Mouse (Mus musculus) left cerebral cortex, adult 2 months (tissue): ENCODE measurements around the gene Hebp2. TPM values are rescaled to one million over a fixed set of nuclear protein-coding genes. Genes with fewer than 3 reads are reported as not detected.

Experiments
- DNase-seq, 2 experiments: peaks; one replicate each; pipeline ENCODE4 v3.0.0; 2021 to 2022; ENCODE audit warnings: low spot score in 2 of 2, mixed read lengths in 1 of 2; ENCODE audit errors: extremely low spot score in 1 of 2
- H3K27ac ChIP-seq: fragments of 200-600 bp; 2 replicates; pipeline ENCODE4 v1.8.1; 2022
- H3K4me3 ChIP-seq: fragments of 200-600 bp; 2 replicates; pipeline ENCODE4 v1.8.1; 2022
- CTCF ChIP-seq: fragments of 200-600 bp; IDR thresholded peaks from 2 replicates; pipeline ENCODE4 v1.8.1; 2022; ENCODE audit warnings: antibody characterized with exemption, mild to moderate bottlenecking, moderate library complexity
- intact Hi-C: fragments of 180-260 bp; cut with DNase I; formaldehyde crosslinking; loops from one replicate; pipeline ENCODE4 v1.15.1; 2025
- total RNA-seq, 2 experiments: library from RNA; stranded (reverse); gene quantifications; 2 replicates each; pipeline ENCODE4 v1.2.3; 2021

Gene Hebp2
- total RNA-seq, 2 experiments from 2014 or later, result 3.8 TPM

DNA sequence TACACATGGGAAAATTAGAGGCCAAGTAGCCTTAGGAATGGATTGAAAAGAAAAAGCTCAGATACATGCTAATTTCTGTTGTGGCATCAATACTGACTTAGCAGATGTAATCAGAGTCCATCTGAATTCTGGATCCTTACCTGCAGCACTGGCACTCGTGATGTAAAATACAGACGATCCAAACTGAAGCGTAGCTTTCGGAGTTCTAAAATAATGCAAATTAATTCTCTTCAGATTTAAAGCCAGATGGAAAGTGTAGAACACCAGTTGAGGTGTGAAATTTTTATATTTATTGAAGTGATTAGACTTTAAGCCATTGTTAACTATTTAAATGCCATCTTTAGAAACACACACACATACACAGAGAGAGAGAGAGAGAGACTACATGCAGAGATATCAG lies 15.7 kb downstream of the Hebp2 start:
- no peak for DNase-seq
- Histone ChIP-seq H3K27ac (no peak overlapping the region), H3K4me3 (no peak overlapping the region)
- intact Hi-C loops, result no loop called here
- no peak for TF ChIP-seq CTCF

DNA sequence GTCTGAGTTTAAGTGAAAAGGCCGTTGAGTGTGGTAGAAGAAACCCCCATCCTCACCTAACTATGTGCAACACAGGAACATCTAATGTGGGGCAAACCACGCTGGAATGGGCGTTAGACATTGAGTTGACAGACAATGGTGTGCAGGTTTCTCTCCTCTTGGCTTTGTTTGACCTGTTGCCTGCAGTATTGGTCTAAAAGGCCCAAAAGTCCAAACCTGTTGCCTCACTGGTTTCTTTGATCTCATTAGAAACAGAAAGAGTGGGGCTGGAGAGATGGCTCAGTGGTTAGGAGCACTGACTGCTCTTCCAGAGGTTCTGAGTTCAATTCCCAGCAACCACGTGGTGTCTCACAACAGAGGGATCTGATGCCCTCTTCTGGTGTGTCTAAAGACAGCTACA lies 16.7 kb downstream of the Hebp2 start:
- Histone ChIP-seq H3K4me3 (no peak overlapping the region), H3K27ac (no peak overlapping the region)
- TF ChIP-seq CTCF, result 0 out of 2 replicates have a peak, but pooled peaks have one; percentile 5
- no peak for DNase-seq
- intact Hi-C loops, result loop anchor here (5.0 kb wide), 2 partner anchors 92 to 122 kb away; no protein-coding TSS in a partner anchor

DNA sequence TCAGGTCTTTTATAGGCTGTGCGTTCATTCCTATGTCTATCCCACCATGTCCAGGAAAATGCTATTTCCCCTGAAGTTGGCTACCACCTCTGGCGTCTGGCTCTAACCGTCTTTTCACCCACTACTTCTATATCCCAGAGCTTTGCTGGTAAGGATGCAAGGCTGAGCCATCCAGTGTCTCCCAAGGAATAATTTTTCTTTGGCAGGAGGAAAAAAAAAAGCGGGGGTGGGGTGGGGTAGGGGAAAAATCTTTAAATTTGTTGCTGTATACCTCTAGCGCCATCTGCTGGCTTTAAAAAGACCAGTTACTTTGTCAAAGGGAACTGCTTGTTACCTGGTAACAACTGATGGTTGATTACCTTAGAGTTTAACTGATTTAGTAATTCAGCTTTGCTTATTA lies 17.4 kb downstream of the Hebp2 start:
- 0 out of 2 replicates have a peak overlapping the region, but pooled peaks have one; percentile 22 for H3K4me3 ChIP-seq
- intact Hi-C loops, result loop anchor here (1.0 to 5.0 kb wide), 4 partner anchors 75 to 137 kb away; no protein-coding TSS in a partner anchor
- peak; percentile 83 for TF ChIP-seq CTCF
- H3K27ac ChIP-seq, result no peak overlapping the region
- peak in 1 of 2 experiments; percentile 25 for DNase-seq

GRCm38 (mm10) chr10:18527766-18528165 lies 18.1 kb downstream of the Hebp2 start:
- no peak overlapping the region; the same call in 1 of the 2 replicates for H3K27ac ChIP-seq
- no peak for TF ChIP-seq CTCF
- intact Hi-C loops, result loop anchor here (1.0 to 5.0 kb wide), 5 partner anchors 47 to 136 kb away; no protein-coding TSS in a partner anchor
- peak overlapping the region; percentile 45 for H3K4me3 ChIP-seq
- no peak for DNase-seq

GRCm38 (mm10) chr10:18526851-18527675 lies 18.8 kb downstream of the Hebp2 start:
- peak overlapping the region; percentile 45 for H3K4me3 ChIP-seq
- DNase-seq, result peak in 1 of 2 experiments; percentile 23
- H3K27ac ChIP-seq, result peak overlapping the region; percentile 80

GRCm38 (mm10) chr10:18526184-18526850 lies 19.6 kb downstream of the Hebp2 start:
- peak overlapping the region; percentile 80 for H3K27ac ChIP-seq
- intact Hi-C loops, result loop anchor here (1.0 to 5.0 kb wide), 5 partner anchors 18 to 291 kb away; no protein-coding TSS in a partner anchor
- peak overlapping the region; percentile 45 for H3K4me3 ChIP-seq
- no peak for TF ChIP-seq CTCF
- DNase-seq, result peak; percentile 42 to 71

More at GRCm38 (mm10) chr10:18526851-18527675, 18.8 kb downstream of the Hebp2 start:
- TF ChIP-seq CTCF, result no peak
- intact Hi-C loops, result loop anchor here (1.0 to 5.0 kb wide), 5 partner anchors 19 to 292 kb away; no protein-coding TSS in a partner anchor

DNA sequence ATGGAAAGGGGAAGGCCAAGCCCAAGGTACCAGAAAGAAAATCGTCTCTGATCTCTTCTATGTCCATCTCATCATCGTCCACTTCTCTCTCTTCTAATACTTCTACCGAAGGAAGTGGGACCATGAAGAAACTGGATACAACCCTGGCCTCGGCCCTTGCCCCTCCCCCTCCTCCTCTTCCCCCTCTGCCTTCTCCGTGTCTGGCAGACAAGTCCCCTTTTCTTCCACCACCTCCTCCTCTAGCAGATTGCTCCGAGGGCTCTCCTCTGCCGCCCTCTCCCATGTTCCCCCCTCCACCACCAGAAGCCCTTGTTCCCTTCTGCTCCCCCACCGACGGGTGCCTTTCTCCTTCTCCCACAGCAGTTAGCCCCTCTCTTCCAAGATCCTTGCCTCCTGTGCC lies 20.1 kb downstream of the Hebp2 start:
- no peak for DNase-seq
- TF ChIP-seq CTCF, result no peak
- peak overlapping the region; percentile 45; the same call in 1 of the 2 replicates for H3K4me3 ChIP-seq
- no peak overlapping the region; the same call in 1 of the 2 replicates for H3K27ac ChIP-seq
- intact Hi-C loops, result loop anchor here (1.0 to 5.0 kb wide), 5 partner anchors 17 to 290 kb away; no protein-coding TSS in a partner anchor

GRCm38 (mm10) chr10:18525311-18525710 lies 20.6 kb downstream of the Hebp2 start:
- H3K27ac ChIP-seq, result no peak overlapping the region
- H3K4me3 ChIP-seq, result no peak overlapping the region
- intact Hi-C loops, result loop anchor here (5.0 kb wide), 2 partner anchors 88 to 118 kb away; no protein-coding TSS in a partner anchor
- TF ChIP-seq CTCF, result no peak
- DNase-seq, result no peak

GRCm38 (mm10) chr10:18522556-18522955 lies 23.3 kb downstream of the Hebp2 start:
- intact Hi-C loops, result no loop called here
- Histone ChIP-seq H3K27ac (no peak overlapping the region), H3K4me3 (no peak overlapping the region)
- DNase-seq, result no peak
- no peak for TF ChIP-seq CTCF

- TF ChIP-seq CTCF, result no peak
- no peak for DNase-seq
- intact Hi-C loops, result no loop called here
- no peak overlapping the region for H3K4me3 ChIP-seq
- H3K27ac ChIP-seq, result no peak overlapping the region
Measured at GRCm38 (mm10) chr10:18511496-18511895, 34.4 kb downstream of the Hebp2 start.

DNA sequence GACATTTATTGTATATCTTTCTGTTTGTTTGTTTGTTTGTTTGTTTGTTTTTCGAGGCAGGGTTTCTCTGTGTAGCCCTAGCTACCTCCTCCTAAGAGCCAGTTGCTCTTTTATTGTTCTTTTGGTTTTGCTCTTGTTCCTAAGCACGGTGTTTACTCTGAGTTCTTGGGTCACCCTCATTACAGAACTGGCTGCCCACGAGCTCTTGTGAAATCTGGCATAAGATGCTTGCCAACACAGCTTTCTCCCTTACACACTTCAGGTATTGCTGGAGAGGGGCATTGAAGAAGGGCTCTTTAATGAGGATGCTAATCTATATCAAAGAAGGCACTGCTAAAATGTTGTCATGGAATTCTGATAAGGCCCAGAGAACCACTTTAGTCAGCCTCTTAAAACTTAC lies 35.2 kb downstream of the Hebp2 start:
- TF ChIP-seq CTCF, result no peak
- H3K4me3 ChIP-seq, result no peak overlapping the region
- no peak for DNase-seq
- no peak overlapping the region for H3K27ac ChIP-seq
- intact Hi-C loops, result no loop called here
